Mouse (Mus musculus): ENCODE results near the gene Lix1.

- no peak for TF ChIP-seq TAL1 (IDR thresholded peaks at IDR 0.05; ENCODE audit: low read length)
- no peak for TF ChIP-seq GATA1 (IDR thresholded peaks at IDR 0.05; ENCODE audit: low read length)
Measured at GRCm38 (mm10) chr17:17428888-17429287, 26.4 kb downstream of the Lix1 start.
